Mouse (Mus musculus): Measurements from ENCODE around the gene Hsbp1. TPM values are rescaled to one million over a fixed set of nuclear protein-coding genes. Genes with fewer than 3 reads are reported as not detected.
"Not testable (repeated sequence)": the region's sequence is repeated elsewhere in the genome, so short reads cannot be mapped to it uniquely, and the experiment has no call there.

Gene Hsbp1
- 100 to 1,000 TPM; 180 to 183 TPM for total RNA-seq (2021)

DNA sequence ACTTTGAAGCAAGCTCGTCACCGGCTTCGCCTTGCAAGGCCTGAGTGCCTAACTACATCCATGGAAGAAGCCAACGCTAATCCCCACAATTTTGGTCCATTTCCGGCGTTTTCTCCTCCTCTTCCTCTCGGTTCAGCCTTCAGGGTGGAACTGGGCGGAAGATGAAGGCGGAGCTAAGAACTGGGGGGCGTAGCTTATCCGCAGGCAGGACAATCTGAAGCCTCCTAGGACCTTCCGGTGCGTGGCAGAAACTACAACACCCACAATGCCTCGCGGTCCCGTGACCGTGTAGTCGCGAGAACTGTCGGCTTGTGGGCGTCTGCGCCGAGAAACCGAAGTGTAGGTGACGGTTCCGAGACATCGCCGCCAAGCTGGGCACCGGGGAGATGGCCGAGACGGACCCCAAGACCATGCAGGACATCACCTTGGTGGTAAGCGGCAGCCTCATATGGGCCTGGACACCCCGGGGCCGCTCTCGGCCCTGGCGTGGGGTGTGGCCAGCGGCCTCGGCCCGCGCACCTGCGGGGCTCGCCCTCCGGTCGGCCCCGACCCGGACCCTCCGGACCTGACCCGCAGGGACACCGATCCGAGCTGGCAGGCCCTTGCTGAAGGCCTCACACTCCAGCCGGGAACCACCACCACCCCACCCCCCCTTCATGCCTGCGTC is at the start of gene Hsbp1:
Gene Hsbp1 (plus strand): TSS at position 299 of the 667 bp plus-strand sequence.
- DNase-seq = peak; percentile 97

DNA sequence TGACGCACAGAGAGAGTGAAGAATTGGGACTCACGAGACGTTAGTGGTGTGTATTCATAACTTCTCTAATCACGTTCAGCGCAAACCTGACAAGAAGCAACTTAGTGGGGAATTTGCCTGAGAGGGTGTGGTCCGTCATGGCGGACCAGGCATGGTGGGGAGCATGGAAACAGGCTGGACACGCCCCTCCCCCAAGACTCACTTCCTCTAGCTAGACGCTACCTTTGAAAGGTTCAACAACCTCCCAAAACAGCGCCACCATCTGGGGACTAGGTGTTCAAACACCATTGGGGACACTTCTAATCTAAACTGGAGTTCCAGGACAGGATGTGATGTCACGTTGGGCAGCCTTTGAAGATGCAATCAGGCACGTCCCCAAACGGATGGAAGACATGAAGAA is 48.8 kb upstream of the Hsbp1 start:
- no peak for DNase-seq

DNA sequence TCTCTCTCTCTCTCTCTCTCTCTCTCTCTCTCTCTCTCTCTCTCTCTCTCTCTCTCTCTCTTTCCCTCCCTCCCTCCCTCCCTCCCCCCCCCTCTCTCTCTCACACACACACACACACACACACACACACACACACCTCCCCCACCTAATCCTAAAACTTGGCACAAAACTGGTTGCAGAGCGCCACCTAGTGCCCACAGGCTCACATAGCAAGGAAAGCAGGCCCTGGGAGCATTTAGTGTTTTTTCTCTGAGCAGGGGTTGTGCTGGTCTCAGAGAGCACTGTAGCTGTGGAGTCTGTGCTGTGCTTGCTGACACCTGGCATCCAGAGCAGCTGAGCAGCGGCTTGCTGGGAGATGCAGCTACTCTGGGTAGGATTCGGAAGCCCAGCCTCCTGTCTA is 46.5 kb upstream of the Hsbp1 start:
- peak; percentile 60 for DNase-seq

DNA sequence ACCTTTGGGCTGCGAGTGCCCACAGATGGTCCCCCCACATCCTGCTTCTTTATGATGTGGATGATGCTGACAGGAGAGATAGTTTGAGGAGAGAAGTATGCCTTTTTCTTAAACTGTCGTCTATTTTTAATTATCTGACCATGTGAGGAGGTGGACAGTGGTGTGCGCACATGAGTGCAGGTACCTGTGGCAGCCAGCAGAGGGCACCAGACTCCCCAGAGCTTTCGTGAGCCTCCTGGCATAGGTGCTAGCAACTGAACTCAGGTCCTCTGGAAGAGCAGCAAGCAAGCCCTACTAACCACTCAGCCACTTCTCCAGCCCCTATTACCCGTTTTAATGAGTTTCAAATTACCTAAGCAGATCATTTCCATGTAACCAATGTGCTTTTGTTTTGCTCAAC is 44.0 kb upstream of the Hsbp1 start:
- DNase-seq = no peak

DNA sequence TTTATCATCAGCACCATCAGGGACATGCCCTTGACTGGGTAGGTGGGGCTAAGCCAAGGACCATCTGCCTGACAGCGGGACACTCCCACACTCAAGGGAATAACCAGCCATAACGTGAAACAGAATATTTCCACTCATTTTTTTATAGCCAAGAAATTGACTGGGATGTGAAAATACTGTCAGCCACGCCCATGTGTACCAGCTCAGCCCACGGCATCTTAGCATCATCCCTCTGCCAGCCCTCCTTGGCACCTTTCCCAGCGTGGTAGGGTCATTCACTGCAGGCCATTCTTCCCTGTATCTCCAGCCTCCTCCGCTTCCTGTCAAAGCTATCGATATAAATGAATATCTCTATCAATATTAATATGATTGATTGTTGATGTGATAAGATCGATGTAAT is 40.1 kb upstream of the Hsbp1 start:
- DNase-seq = peak; percentile 38

DNA sequence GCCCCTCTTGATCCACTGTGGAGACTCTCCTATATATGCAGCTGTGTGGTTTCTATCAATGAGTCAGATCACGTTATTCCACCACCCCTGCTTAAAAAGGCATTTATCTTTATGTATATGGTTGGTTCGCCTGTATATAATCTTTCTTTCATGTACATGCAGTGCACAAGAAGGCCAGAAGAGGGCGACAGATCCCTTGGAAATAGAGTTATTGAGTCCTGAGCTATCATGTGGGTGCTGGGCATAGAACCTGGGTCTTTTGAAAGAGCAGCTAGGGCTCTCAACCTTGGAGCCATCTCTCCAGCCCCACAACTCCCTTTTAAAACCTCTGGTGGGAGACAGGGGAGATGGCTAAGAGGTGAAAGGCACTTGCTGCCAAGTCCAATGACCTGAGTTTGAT is 32.9 kb upstream of the Hsbp1 start:
- DNase-seq = peak; percentile 23

DNA sequence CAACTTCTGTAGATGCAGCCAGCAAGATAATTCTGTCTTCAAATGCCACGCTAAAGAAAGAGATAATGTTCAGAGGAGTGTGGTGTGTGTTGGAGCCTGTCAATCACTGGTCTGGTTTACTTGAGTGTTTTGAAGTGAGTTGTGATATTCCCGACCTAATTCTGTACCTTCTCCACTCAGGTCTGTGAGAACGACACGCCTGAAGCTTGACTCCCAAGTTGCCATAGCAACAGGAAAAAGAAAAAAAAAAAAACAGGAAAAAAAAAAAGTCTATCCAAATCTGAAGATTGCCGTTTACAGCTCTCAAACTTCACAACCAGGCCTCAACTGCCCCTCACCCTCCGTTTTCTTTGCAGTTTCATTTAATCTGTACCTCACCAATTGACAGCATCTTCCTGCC is 21.1 kb upstream of the Hsbp1 start:
- no peak for DNase-seq

DNA sequence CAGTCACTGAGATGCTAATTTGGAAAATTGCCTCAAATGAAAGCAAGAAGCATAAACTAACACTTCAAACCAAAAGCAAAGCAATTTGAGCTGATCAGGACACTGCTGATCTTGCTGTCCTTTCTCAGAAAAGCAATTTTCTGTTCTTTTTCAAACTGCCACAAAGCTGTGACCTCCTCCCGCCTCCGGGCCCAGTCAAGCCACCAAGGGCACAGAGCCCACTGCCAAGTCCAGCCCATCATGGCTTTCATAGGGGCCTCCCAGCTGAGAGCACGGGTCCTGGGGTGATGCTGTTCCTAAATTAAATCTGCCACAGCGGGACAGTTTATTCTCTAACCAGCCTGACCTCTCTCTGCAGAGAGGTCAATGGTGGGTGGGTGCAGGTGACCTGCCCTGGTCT is 4.7 kb upstream of the Hsbp1 start:
- no peak for DNase-seq

DNA sequence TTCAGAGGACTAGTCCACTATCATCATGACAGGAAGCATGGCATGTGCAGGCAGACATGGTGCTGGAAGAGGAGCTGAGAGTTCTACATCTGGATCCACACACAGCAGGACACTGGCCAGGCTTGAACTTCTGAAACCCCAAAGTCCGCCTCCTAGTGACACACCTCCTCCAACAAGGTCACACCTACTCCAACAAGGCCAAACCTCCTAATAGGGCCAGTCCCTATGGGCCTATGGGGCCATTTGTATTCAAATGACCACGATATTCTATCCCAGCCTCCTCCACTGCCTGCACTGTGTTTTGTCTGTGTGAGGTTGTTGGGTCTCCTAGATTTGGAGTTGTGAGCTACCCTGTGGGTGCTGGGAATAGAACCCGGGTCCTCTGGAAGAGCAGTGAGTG is 682 bp upstream of the Hsbp1 start:
- no peak for DNase-seq

DNA sequence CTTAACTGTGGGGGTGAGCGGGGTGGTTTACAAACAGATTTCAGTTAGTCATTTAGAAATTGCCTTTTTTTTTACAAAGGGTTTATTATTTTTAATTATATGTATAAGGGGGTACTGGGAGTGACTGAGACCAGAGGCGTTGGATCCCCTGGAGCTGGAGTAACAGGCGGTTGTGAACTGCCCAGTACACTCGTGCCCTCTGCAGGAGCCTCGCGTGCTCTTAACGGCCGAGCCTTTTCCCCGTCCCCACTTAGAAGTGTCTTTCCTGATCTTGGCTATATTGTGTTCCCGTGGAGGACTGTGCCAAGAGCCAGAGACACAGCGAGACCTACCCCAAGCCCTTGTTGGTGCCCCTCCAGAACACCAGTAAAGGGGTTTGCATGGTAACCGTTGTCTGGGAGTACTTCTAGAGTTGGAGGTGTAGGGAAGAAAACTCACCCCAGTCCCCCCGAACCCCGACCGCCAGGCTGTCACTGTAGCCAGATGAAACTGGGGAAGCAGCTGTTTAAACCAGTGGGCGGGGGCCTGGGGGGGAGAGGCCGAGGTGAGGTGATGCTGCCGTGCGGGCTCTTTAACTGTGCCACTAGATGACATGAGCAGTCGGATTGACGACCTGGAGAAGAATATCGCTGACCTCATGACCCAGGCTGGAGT is 868 bp downstream of the Hsbp1 start:
- DNase-seq = peak; percentile 27

DNA sequence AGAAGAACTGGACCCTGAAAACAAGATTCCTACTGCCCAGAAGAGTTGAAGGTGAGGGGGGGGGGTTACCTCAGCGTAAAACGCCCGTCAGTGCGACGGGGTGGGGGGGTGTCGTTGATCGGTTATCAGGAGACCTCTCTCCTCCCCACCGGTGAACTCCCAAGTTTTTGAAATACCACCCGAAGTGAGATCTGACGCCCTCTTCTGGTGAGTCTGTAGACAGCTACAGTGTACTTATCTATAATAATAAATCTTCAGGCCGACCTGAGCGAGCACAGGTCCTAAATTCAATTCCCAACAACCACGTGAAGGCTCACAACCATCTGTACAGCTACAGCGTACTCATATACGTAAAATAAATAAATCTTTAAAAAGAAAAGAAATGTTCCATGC is 1.4 kb downstream of the Hsbp1 start:
- DNase-seq = no peak

DNA sequence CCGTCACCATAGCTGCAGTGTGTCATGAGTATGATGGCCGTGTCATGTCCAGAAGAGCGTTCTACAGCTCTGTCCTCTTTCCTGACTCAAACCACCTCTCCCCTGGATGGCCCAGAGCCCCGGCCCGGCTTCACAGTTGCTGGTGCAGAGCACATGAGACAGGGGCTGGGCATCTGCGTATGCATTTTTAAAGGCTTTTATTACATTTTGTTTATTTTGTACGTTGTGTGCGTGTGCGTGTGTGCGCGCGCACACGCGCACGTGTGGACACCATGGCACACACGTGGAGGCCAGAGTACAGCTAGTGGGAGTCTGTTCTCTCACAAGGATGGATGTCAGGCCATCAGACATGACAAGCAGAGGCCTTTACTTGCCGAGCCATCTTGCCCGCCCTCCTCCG is 7.4 kb downstream of the Hsbp1 start:
- no peak for DNase-seq

DNA sequence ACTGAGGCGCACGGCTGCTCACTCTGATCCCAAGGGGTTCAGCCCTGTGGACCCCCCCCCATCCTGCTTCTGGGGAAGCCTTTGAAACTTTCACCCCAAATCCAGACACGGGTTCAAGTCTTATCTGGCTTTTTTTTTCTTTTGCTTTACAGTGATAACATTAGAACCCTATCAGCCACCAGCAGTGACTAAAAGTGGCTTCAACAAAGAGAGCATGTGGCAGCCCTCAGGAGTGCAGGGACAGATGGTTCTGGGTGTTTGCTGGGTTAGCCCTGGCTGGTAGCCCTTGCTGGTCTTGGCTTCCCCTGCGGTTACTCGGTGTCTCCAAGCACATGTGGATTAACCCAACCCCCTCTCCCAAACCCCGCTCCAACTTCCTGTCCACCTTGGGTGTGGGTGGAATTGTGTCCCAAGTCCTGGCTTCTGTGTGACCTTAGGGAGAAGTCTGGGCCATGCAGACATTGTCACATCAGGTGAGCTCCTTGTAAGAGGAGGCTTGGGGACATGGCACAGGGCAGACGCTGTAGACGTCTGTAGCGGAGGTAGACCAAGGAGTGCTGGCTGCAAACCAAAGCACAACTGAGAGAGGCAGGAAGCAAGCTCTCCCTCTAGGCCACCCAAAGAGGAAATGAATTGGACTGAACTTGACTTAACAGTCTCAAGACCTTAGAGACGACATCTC is 8.8 kb downstream of the Hsbp1 start:
- DNase-seq = no peak

DNA sequence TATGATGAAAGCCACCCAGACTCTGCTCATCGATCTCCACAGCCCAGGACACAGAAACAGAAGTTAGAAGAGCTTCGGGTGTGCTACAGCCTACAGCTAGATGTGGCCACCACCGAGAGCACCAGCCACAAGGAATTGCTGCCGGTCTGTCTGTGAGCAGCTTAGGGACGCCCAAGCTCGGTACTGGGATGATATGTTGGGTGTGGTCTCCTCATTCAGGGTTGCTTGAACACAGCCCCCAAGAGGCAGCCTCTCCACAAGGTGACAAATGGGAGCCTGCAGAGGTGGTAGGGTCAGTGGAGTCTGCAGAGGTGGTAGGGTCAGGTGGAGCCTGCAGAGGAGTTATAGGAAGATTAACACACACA is 9.4 kb downstream of the Hsbp1 start:
- DNase-seq = no peak

DNA sequence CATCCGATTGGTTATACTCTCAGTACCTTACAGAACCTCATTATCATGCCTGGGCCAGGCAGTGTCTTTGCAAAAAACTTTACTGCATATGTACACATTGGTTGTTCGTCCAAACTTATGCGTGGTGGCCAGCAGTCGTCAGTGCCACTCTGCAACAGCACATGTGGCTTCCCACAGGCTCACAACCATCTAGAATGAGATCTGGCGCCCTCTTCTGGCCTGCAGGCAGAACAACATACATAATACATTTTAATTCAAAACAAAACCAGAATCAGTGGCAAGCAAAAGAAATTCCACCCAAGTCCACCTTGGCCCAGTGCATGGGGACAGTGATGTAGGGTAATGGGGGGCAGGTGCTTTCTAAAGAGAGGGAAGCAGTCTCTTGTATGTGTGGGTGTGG is 12.3 kb downstream of the Hsbp1 start:
- not testable (repeated sequence) for DNase-seq

DNA sequence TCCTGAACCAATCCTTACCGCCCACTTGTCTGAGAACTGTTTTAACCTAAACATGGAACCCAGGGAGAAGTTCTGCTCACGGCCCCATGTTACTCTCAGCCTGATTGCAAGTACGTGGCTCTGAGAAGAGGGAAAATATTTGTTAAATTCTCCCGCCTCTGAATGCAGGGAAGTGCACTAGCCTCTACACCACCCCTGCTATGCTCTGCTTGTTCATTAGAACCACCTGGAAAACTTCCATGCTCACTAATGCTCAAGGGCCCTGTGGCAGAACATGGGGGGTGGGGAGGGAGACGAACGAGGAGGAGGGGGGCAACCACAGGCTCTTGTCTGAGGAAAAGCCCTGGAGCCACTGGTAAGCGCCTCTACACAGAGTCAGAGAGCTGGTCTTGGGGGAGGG is 13.9 kb downstream of the Hsbp1 start:
- DNase-seq = no peak

DNA sequence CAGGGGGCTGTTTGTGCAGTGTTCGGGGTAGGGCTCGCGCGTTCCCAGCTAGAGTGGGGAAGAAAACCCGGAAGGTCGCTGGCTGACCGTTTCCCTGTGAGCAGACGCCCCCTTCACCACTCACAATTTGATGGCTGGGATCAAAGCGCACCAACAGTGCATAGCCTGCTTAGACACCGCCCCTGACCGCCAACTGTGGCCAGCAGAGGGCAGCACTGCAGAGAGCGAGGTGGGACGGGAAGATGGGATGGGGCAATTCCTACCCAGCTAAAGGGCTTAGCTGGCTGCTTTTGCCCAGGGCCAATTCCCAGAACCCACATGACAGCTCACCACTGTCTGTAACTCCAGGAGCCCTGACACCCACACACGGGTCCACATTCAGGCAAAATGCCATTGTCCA is 14.5 kb downstream of the Hsbp1 start:
- peak; percentile 80 for DNase-seq

DNA sequence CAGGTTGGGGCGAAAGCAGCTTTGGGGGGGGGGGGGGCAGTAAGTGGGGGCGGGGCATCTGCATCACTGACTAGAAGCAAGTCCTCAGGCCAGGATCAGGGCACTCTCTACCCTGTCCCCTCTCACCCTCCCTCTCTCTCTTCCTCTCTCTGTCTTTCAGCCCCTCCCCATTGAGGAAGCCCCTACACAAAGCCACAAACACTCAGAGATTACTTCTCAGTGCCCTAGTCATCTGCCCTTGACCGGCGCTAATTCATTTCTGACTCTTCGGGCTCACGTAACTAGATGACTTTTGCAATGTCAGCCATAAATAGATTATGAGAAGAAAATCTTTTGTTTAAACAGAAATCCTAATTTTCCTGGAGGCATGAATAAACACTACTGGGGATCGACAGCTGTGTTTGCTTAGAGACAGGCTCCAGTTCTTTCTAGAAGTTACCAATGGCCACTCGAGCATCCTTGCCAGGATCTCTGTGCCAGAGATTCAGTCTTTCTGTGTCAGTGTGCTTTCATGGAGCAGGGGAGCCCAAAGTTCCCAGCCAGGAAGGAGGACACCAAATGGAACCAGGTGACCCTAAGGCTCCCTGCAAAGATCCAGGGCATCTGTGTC is 16.5 kb downstream of the Hsbp1 start:
- no peak for DNase-seq

DNA sequence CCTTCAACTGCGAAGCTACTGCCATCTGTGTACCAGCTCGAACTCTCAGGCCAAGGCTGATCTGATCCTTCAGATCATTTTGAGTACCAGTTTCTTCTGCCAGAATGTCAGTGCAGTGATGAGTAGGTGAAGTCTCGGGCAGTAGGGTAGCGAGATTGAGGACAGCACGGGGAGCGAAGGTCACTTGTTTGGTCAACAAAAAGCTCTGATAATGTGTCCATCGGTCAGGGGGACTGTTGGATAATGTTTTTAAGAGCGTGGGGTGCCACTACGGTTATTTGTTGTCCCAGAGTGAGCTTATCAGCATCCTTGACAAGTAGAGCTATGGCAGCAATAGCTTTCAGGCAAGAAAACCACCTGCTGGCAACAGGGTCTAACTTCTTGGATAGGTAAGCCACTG is 30.4 kb downstream of the Hsbp1 start:
- not testable (repeated sequence) for DNase-seq

DNA sequence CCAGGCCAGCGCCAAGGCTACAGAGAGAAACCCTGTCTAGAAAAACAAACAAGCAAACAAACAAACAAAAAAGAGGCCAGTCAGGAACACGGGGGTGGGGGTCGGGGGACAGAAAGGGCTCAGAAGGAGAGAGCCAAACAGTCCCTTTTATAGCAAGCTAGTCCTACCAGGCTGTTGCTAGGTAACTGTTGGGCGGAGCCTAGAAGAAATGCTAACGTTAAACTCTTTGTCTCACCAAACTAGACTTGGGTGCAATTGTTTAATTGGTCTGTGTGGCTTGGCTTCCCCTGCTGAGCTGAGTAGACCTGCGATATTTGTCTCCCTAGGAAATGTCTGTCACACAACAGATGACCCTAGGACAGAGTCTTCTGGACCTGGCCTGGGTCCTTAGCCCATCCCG is 34.2 kb downstream of the Hsbp1 start:
- DNase-seq = no peak

DNA sequence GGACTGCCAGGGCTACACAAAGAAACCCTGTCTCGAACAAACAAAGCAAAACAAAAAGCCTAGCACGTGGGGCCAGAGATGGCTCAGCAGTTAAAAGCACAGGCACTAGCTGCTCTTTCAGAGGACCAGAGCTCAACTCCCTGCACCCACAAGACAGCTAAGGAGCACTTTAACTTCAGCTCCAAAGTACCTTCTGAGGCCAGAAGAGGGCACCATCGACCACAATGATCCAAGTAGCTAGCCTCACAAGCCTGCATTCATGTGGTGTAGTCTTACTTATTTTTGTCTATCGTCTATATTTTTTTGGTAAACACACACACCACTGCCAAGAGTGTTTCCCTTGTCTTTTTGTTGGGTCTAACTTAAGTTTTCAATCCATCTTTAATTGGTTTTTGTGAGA is 36.3 kb downstream of the Hsbp1 start:
- DNase-seq = no peak

DNA sequence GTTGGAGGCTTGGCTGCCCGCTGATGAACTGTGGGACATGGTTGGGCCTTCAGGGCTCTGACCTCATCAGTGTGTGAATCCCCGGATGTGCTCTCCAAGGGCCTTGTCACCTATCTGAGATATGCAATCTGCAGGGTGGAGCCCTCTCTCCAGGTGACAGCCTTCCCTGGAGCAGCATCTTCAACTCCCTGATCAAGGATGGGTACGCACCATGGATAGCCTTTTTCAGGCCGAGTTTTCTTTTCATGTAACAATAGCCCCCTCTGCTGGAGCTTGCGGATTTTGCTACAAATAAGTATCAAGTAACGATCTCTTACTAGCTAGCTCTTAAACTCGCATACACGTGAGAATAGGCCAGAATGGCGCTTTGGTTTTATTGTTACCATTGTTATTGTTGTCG is 40.2 kb downstream of the Hsbp1 start:
- DNase-seq = peak; percentile 80

DNA sequence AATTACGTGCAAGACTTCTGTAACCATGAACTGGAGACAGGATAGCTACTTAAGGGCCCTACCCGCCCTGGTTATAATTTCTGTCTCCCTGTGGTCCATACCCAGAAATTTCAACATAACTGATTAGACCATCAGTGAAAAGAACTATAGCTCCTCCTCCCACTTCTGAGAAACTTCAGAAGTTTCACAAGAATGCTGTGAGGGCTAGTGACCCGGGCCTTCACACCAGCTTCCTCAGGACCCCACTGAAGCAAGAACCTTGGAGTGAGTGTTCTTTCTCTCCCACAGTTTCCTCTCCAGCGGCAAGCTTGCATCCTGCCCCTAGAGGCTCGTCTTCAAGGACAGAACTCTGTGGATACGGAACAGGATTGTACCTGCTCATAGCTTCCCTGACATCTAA is 41.6 kb downstream of the Hsbp1 start:
- DNase-seq = no peak

DNA sequence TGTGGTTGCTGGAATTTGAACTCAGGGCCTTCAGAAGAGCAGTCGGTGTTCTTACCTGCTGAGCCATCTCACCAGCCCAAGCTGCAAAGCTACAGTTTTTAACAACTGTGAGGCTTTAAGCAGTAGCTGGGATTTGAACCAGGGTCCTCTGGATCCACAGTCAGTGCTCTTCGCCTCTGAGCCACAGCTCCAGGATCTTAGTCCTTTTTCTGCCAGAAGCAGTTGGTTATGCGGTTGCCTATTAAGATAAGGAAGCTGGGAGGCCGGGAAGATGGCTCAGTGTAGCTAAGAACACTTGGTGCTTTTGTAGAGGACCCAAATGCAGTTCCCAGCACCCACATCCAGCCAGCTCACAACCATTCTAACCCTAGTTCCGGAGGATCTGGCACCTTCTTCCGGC is 42.7 kb downstream of the Hsbp1 start:
- DNase-seq = no peak

All from heart, postnatal 4 days (tissue).